Mouse (Mus musculus) cerebellum, adult 18-20 months (tissue): ENCODE measurements around the gene Vmn1r155.
"Not testable (repeated sequence)": the region's sequence is repeated elsewhere in the genome, so short reads cannot be mapped to it uniquely, and the experiment has no call there.

Experiments used
- DNase-seq, 2 experiments: peaks; one replicate each; pipeline ENCODE4 v3.0.0; 2021

Gene Vmn1r155

DNA sequence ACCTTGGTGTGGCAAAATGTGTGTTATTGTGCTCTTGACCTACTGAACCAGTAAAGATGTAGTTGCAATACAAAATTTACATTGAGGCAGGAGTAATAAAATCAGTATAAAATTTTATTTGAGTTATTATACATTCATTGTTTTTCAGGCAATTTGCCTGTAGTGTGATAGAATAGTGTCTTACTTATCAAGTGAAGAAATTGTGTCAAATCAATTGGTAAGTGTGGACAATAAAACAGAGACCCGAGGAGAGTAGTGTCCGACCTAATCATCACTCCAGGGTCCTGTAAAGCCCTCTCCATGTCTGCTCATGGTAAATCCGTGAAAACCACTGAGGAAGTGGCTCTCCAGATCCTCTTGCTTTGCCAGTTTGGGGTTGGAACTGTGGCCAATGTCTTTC lies at the start of gene Vmn1r155:
TSS of gene Vmn1r155 (plus strand) at position 301 of the 400 bp plus-strand sequence.
- DNase-seq, result not testable (repeated sequence)

DNA sequence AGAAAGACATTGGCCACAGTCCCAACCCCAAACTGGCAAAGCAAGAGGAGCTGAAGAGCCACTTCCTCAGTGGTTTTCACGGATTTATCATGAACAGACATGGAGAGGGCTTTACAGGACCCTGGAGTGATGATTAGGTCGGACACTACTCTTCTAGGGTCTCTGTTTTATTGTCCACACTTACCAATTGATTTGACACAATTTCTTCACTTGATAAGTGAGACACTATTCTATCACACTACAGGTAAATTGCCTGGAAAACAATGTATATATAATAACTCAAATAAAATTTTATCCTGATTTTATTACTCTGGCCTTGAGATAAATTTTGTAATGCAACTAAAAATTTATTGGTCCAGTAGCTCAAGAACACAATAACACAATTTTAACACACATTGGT lies 34.4 kb downstream of the Vmn1r155 start, which contains the start of gene Gm8693:
TSS of gene Gm8693 (minus strand) at position 101 of the 400 bp plus-strand sequence.
- not testable (repeated sequence) for DNase-seq
